Mouse (Mus musculus): ENCODE measurements around the gene Lst1. TPM values are rescaled to one million over a fixed set of nuclear protein-coding genes. Genes with fewer than 3 reads are reported as not detected.

Gene Lst1
- total and polyA plus RNA-seq, 3 experiments, result 2.9 to 8.5 (median 8.4) TPM

DNA sequence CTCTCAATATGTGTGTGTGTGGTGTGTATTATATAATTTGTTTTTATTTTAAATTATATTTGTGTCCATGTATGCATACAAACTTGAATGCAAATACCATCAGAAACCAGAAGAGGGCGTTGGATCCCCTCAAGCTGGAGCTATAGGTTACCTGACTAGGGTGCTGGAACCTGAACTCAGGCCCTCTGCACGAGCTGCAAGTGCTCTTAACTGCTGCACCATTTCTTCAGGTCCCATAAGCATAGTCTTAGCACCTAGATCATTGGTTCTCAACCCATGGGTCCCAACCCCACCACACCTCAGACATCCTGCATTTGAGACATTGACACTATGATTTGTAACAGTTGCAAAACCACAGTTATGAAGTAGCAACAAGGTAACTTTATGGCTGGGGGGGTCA lies 3.5 kb upstream of the Lst1 start:
- H3K27me3 ChIP-seq (replicated peaks), result no peaks in the 10 kb centered on the region
- no peak for TF ChIP-seq IRF4 (IDR thresholded peaks at IDR 0.05; ENCODE audit: low read depth, low read length)
- peak; percentile 9 to 27; a peak in 2 of 4 replicates for TF ChIP-seq CTCF (conservative IDR thresholded peaks at IDR 0.05 in 1 of 2, IDR thresholded peaks at IDR 0.05 in 1 of 2; ENCODE audit: low read depth in 2 of 2, low read length in 2 of 2)
- no peak for TF ChIP-seq UBTF (IDR thresholded peaks at IDR 0.05; ENCODE audit: low read depth, low read length)
- TF ChIP-seq ZKSCAN1 (IDR thresholded peaks at IDR 0.05; ENCODE audit: borderline replicate concordance, low read depth, low read length), result no peak
- no peak for TF ChIP-seq ZMIZ1 (IDR thresholded peaks at IDR 0.05; ENCODE audit: low read depth, low read length)
- no peak for TF ChIP-seq TCF12 (IDR thresholded peaks at IDR 0.05; ENCODE audit: low read depth, low read length)
- no peak overlapping the region for H3K4me3 ChIP-seq (replicated peaks in 1 of 3; ENCODE audit: low read depth in 2 of 3, low read length in 2 of 3, poor library complexity in 1 of 3)
- H3K9me3 ChIP-seq (replicated peaks; ENCODE audit: low read length), result no peaks in the 10 kb centered on the region
- H3K4me1 ChIP-seq (ENCODE audit: control insufficient read depth in 1 of 2, insufficient read depth in 2 of 2), result peaks cover 31 to 51% of the 10 kb centered on the region in 2 experiments
- no peaks in the 10 kb centered on the region for H3K36me3 ChIP-seq (replicated peaks in 1 of 2; ENCODE audit: control insufficient read depth in 1 of 2, insufficient read depth in 1 of 2, low read length in 1 of 2)
- no peak overlapping the region for H3K9ac ChIP-seq (ENCODE audit: insufficient read depth, low read depth)
- no peak overlapping the region for H3K4me2 ChIP-seq (ENCODE audit: insufficient read depth, low read depth, poor library complexity, severe bottlenecking)
- dilution Hi-C loops (cut with MboI; ENCODE audit: extremely low pct_ligation_motif_present, extremely low pct_unique_long_range_greater_than_20kb, low sequenced_read_pairs) (no loop called here), in situ Hi-C loops (cut with MboI; ENCODE audit: low pct_ligation_motif_present, low pct_unique_long_range_greater_than_20kb, low sequenced_read_pairs) (no loop called here)
- DNase-seq (ENCODE audit: extremely low read depth), result no peak
- H3K79me2 ChIP-seq (replicated peaks; ENCODE audit: control insufficient read depth, extremely low read depth, insufficient read depth, poor library complexity, severe bottlenecking), result no peaks in the 10 kb centered on the region; the same call in 1 of the 2 replicates
- no peak overlapping the region for H3K27ac ChIP-seq (ENCODE audit: insufficient read depth, low read depth)

DNA sequence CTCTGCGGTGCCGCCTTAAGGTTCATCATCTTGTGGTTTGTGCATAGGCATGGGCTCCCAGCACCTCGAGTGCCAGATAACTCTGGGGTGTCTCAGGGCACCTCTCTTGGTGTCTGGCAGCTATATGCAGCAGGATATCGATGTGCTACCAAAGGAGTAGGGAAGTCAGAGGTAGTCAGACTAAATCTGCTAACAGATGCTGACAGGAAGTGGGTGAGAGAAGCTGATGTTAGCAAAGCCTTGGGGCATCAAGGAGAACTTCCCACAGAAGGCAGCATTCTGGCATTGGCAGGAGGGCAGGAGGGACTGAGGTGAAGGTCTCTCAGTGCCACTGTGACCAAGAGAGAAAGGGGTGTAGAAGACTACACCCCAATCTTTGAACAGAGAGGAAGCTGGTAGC lies 1.9 kb upstream of the Lst1 start:
- H3K9ac ChIP-seq (ENCODE audit: insufficient read depth, low read depth), result no peak overlapping the region
- in situ Hi-C loops (cut with MboI; ENCODE audit: low pct_ligation_motif_present, low pct_unique_long_range_greater_than_20kb, low sequenced_read_pairs), result no loop called here
- no peaks in the 10 kb centered on the region for H3K27me3 ChIP-seq (replicated peaks)
- H3K4me2 ChIP-seq (ENCODE audit: insufficient read depth, low read depth, poor library complexity, severe bottlenecking), result no peak overlapping the region
- DNase-seq (ENCODE audit: extremely low read depth), result no peak
- no peaks in the 10 kb centered on the region; the same call in 1 of the 2 replicates for H3K79me2 ChIP-seq (replicated peaks; ENCODE audit: control insufficient read depth, extremely low read depth, insufficient read depth, poor library complexity, severe bottlenecking)
- H3K9me3 ChIP-seq (replicated peaks; ENCODE audit: low read length), result no peaks in the 10 kb centered on the region
- peaks cover 35 to 59% of the 10 kb centered on the region in 2 experiments for H3K4me1 ChIP-seq (ENCODE audit: control insufficient read depth in 1 of 2, insufficient read depth in 2 of 2)
- H3K4me3 ChIP-seq (replicated peaks in 1 of 3; ENCODE audit: low read depth in 2 of 3, low read length in 2 of 3, poor library complexity in 1 of 3), result no peak overlapping the region
- dilution Hi-C loops (cut with MboI; ENCODE audit: extremely low pct_ligation_motif_present, extremely low pct_unique_long_range_greater_than_20kb, low sequenced_read_pairs), result no loop called here
- no peaks in the 10 kb centered on the region for H3K36me3 ChIP-seq (replicated peaks in 1 of 2; ENCODE audit: control insufficient read depth in 1 of 2, insufficient read depth in 1 of 2, low read length in 1 of 2)
- H3K27ac ChIP-seq (ENCODE audit: insufficient read depth, low read depth), result peak overlapping the region; percentile 50; the same call in 1 of the 2 replicates
- TF ChIP-seq CHD2 (IDR thresholded peaks at IDR 0.05; ENCODE audit: low read length) (no peak), PAX5 (IDR thresholded peaks at IDR 0.05; ENCODE audit: low read length) (no peak), ZC3H11A (IDR thresholded peaks at IDR 0.05; ENCODE audit: low read depth, low read length) (no peak), MAFK (IDR thresholded peaks at IDR 0.05; ENCODE audit: insufficient replicate concordance, low read length) (no peak), UBTF (IDR thresholded peaks at IDR 0.05; ENCODE audit: low read depth, low read length) (no peak), IRF4 (IDR thresholded peaks at IDR 0.05; ENCODE audit: low read depth, low read length) (no peak), ZKSCAN1 (IDR thresholded peaks at IDR 0.05; ENCODE audit: borderline replicate concordance, low read depth, low read length) (no peak), MEF2A (IDR thresholded peaks at IDR 0.05; ENCODE audit: borderline replicate concordance, low read depth, low read length) (no peak), MAZ (IDR thresholded peaks at IDR 0.05; ENCODE audit: low read depth, low read length) (no peak), RAD21 (IDR thresholded peaks at IDR 0.05; ENCODE audit: low read depth, low read length) (no peak)

DNA sequence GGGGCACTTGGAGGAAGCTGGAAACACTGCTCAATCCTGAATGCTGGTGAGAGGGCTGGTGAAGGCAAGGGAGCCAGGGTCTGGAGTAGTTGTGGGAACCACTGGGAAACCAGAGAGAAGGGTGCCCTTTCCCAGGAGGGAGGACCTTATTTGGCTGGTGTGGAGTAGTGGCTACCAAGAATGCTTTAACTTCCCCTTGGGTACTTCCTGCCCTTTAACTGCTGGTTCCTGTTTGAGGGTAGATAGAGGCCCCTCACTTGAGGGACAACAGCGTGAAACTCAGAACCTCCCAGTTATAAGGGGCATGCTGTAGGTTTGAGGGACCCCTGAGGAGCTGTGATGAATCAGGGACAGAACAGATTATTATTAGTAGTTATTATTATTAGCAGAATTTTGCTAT lies 947 bp upstream of the Lst1 start:
- no peaks in the 10 kb centered on the region for H3K27me3 ChIP-seq (replicated peaks)
- H3K79me2 ChIP-seq (replicated peaks; ENCODE audit: control insufficient read depth, extremely low read depth, insufficient read depth, poor library complexity, severe bottlenecking), result no peaks in the 10 kb centered on the region
- in situ Hi-C loops (cut with MboI; ENCODE audit: low pct_ligation_motif_present, low pct_unique_long_range_greater_than_20kb, low sequenced_read_pairs), result no loop called here
- H3K4me1 ChIP-seq (ENCODE audit: control insufficient read depth in 1 of 2, insufficient read depth in 2 of 2), result peaks cover 39 to 68% of the 10 kb centered on the region in 2 experiments
- H3K9me3 ChIP-seq (replicated peaks; ENCODE audit: low read length), result no peaks in the 10 kb centered on the region
- dilution Hi-C loops (cut with MboI; ENCODE audit: extremely low pct_ligation_motif_present, extremely low pct_unique_long_range_greater_than_20kb, low sequenced_read_pairs), result no loop called here
- no peak overlapping the region for H3K4me3 ChIP-seq (replicated peaks in 1 of 3; ENCODE audit: low read depth in 2 of 3, low read length in 2 of 3, poor library complexity in 1 of 3)
- no peak overlapping the region for H3K27ac ChIP-seq (ENCODE audit: insufficient read depth, low read depth)
- H3K4me2 ChIP-seq (ENCODE audit: insufficient read depth, low read depth, poor library complexity, severe bottlenecking), result no peak overlapping the region
- TF ChIP-seq ELF1 (IDR thresholded peaks at IDR 0.05; ENCODE audit: low read depth, low read length), result peak; percentile 12; the same call in 1 of the 2 replicates
- no peak for TF ChIP-seq ZMIZ1 (IDR thresholded peaks at IDR 0.05; ENCODE audit: low read depth, low read length)
- no peak overlapping the region for H3K9ac ChIP-seq (ENCODE audit: insufficient read depth, low read depth)
- H3K36me3 ChIP-seq (replicated peaks in 1 of 2; ENCODE audit: control insufficient read depth in 1 of 2, insufficient read depth in 1 of 2, low read length in 1 of 2), result peaks cover 0 to 7% of the 10 kb centered on the region in 2 experiments
- DNase-seq (ENCODE audit: extremely low read depth), result no peak

Measured in CH12.LX (cell line).